Mouse (Mus musculus) CD8-positive naive resting alpha-beta T cell, adult 2 months (primary cell): Measurements from ENCODE around the gene Slc9a9.
A peak's percentile ranks its signal among the peaks of the same experiment; 100 is the strongest.
"Not testable (repeated sequence)": the region's sequence is repeated elsewhere in the genome, so short reads cannot be mapped to it uniquely, and the experiment has no call there.

Experiments
- DNase-seq, 2 experiments: peaks; one replicate each; pipeline ENCODE4 v3.0.0; 2022; ENCODE audit warnings: low read depth in 2 of 2, low spot score in 2 of 2

Gene Slc9a9

GRCm38 (mm10) chr9:94669791-94670577, at the start of gene Slc9a9:
TSS of gene Slc9a9 (plus strand) at chr9:94669909.
- peak; percentile 19 to 40 for DNase-seq

- peak in 1 of 2 experiments; percentile 26 for DNase-seq
Measured at GRCm38 (mm10) chr9:94620342-94620741, 49.4 kb upstream of the Slc9a9 start.

- no peak for DNase-seq
Measured at GRCm38 (mm10) chr9:94620846-94621245, 48.9 kb upstream of the Slc9a9 start.

GRCm38 (mm10) chr9:94621902-94622301, 47.8 kb upstream of the Slc9a9 start:
- DNase-seq, result no peak

- DNase-seq, result no peak
Measured at GRCm38 (mm10) chr9:94626737-94627136, 43.0 kb upstream of the Slc9a9 start.

GRCm38 (mm10) chr9:94628948-94629347, 40.8 kb upstream of the Slc9a9 start:
- DNase-seq, result no peak

- not testable (repeated sequence) for DNase-seq
Measured at GRCm38 (mm10) chr9:94634275-94634674, 35.4 kb upstream of the Slc9a9 start.

- no peak for DNase-seq
Measured at GRCm38 (mm10) chr9:94645631-94646030, 24.1 kb upstream of the Slc9a9 start.

GRCm38 (mm10) chr9:94647425-94647824, 22.3 kb upstream of the Slc9a9 start:
- no peak for DNase-seq

GRCm38 (mm10) chr9:94649991-94650390, 19.7 kb upstream of the Slc9a9 start:
- no peak for DNase-seq

GRCm38 (mm10) chr9:94653198-94653597, 16.5 kb upstream of the Slc9a9 start:
- DNase-seq, result no peak

- no peak for DNase-seq
Measured at GRCm38 (mm10) chr9:94653827-94654226, 15.9 kb upstream of the Slc9a9 start.

- no peak for DNase-seq
Measured at GRCm38 (mm10) chr9:94656265-94656664, 13.4 kb upstream of the Slc9a9 start.

GRCm38 (mm10) chr9:94659401-94660152, 10.1 kb upstream of the Slc9a9 start:
- DNase-seq, result no peak

- no peak for DNase-seq
Measured at GRCm38 (mm10) chr9:94661768-94662167, 7.9 kb upstream of the Slc9a9 start.

GRCm38 (mm10) chr9:94665248-94665647, 4.5 kb upstream of the Slc9a9 start:
- no peak for DNase-seq

- DNase-seq, result peak; percentile 43 to 55
Measured at GRCm38 (mm10) chr9:94668589-94668988, 1.1 kb upstream of the Slc9a9 start.

- DNase-seq, result no peak
Measured at GRCm38 (mm10) chr9:94670704-94671103, 995 bp downstream of the Slc9a9 start.

- no peak for DNase-seq
Measured at GRCm38 (mm10) chr9:94674704-94675103, 5.0 kb downstream of the Slc9a9 start.

- no peak for DNase-seq
Measured at GRCm38 (mm10) chr9:94678021-94678655, 8.4 kb downstream of the Slc9a9 start.

- no peak for DNase-seq
Measured at GRCm38 (mm10) chr9:94680468-94681094, 10.9 kb downstream of the Slc9a9 start.
